1 mouse cellular context compared by ENCODE assay signal in the genomic region with DNA sequence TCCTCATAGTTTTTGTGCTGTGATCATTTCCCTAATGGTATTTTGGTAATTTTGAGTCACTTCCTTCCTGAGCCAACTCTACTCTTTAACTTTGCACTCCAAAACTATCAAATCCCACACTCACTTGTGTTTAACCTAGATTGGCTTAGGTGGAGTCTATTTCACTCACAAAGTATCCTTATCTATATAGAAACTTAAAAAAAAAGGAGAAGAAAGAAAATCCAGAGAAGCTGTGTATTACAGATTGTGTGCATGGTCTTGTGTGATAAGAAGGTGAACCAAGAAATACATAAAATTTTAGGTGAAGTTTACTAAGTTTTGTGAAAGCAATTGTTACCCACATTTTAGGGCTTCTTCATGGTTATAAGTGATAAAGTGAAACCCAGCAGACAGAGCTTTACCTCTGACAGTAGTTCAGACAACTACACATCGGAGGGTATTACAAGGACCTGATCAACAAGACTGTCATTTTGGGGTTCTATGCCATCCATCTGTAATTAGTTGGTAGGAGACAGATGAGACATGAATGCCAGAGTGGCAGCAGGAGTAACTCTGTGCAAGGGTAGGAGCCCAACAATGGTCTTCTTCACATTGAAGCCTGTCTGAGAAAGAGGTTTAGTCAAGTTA.
TF ChIP-seq lines count a peak whose summit lies in the region.

No protein-coding gene starts in this region.

TF ChIP-seq in MEL, 35 proteins besides CTCF, POLR2A, EP300 and RAD21 (continued from another document):
- peak; percentile 45; the same call in 1 of the 2 replicates for TF ChIP-seq SIN3A (IDR thresholded peaks at IDR 0.05; ENCODE audit: low read length)
- no peak for TF ChIP-seq UBTF (IDR thresholded peaks at IDR 0.05; ENCODE audit: borderline replicate concordance, insufficient read depth, low read depth, low read length)
- TF ChIP-seq CHD2 (IDR thresholded peaks at IDR 0.05; ENCODE audit: low read length): no peak; the same call in 1 of the 2 replicates
- TF ChIP-seq MAX (IDR thresholded peaks at IDR 0.05; ENCODE audit: low read length): no peak
- TF ChIP-seq POLR2AphosphoS2 (IDR thresholded peaks at IDR 0.05; ENCODE audit: low read length): no peak
- peak; percentile 80 for TF ChIP-seq ETS1 (IDR thresholded peaks at IDR 0.05; ENCODE audit: low read depth, low read length)
- TF ChIP-seq TBP (IDR thresholded peaks at IDR 0.05; ENCODE audit: low read depth, low read length): no peak
- 0 out of 2 replicates have a peak, but pooled peaks have one; percentile 22 for TF ChIP-seq MEF2A (IDR thresholded peaks at IDR 0.05; ENCODE audit: extremely low read depth, insufficient replicate concordance, low read depth, low read length, poor library complexity, severe bottlenecking)
- TF ChIP-seq USF1 (IDR thresholded peaks at IDR 0.05; ENCODE audit: low read depth, low read length): no peak
- no peak for TF ChIP-seq CHD1 (IDR thresholded peaks at IDR 0.05; ENCODE audit: low read depth, low read length)
- no peak for TF ChIP-seq ELF1 (IDR thresholded peaks at IDR 0.05; ENCODE audit: low read depth, low read length)
- no peak for TF ChIP-seq HCFC1 (IDR thresholded peaks at IDR 0.05; ENCODE audit: low read depth, low read length)
- TF ChIP-seq MYB (IDR thresholded peaks at IDR 0.05; ENCODE audit: low read depth, low read length): peak; percentile 6; the same call in 1 of the 2 replicates
- TF ChIP-seq MAFK (IDR thresholded peaks at IDR 0.05; ENCODE audit: borderline replicate concordance, low read depth, low read length): peak; percentile 45; the same call in 1 of the 2 replicates
- TF ChIP-seq POLR2AphosphoS5 (IDR thresholded peaks at IDR 0.05; ENCODE audit: borderline replicate concordance, low read depth, low read length): no peak
- TF ChIP-seq KAT2A (conservative IDR thresholded peaks at IDR 0.05; ENCODE audit: low read depth, low read length): peak; percentile 41
- TF ChIP-seq ZMIZ1 (IDR thresholded peaks at IDR 0.05; ENCODE audit: low read depth, low read length): no peak
- peak; percentile 16; the same call in 1 of the 2 replicates for TF ChIP-seq BHLHE40 (IDR thresholded peaks at IDR 0.05; ENCODE audit: borderline replicate concordance, low read depth, low read length)
- peak; percentile 80 for TF ChIP-seq TAL1 (IDR thresholded peaks at IDR 0.05; ENCODE audit: low read length)
- no peak for TF ChIP-seq NRF1 (IDR thresholded peaks at IDR 0.05; ENCODE audit: insufficient read depth, low read depth, low read length, poor library complexity, severe bottlenecking)
